Mouse (Mus musculus) stomach, embryonic 14.5 days (tissue): ENCODE measurements at regions not wholly inside any gene's neighbourhood (a gene's known extent, or its start where the extent isn't known, plus 50 kb on each side); places are given as distances from the start of the nearest gene placed in this dataset.

Experiments
- ATAC-seq: fragments of 200-750 bp; cut with Nextera tagmentation; 2 replicates; pipeline ENCODE4 v1.8.0; 2017; ENCODE audit warnings: low read depth, moderate TSS enrichment; ENCODE audit not compliant: insufficient number of reproducible peaks, insufficient read depth, low FRiP score
- H3K27ac ChIP-seq: fragments of 300-500 bp; sonication (generic); 2 replicates; pipeline ENCODE4 v1.5.1; 2014; ENCODE audit warnings: mild to moderate bottlenecking, low read length, moderate library complexity, mixed read lengths
- H3K27me3 ChIP-seq: fragments of 300-500 bp; sonication (generic); 2 replicates; pipeline ENCODE4 v1.6.1; 2014; ENCODE audit warnings: low read length, control low read depth, mixed read lengths; ENCODE audit not compliant: control insufficient read depth, insufficient read depth
- H3K36me3 ChIP-seq: fragments of 300-500 bp; sonication (generic); 2 replicates; pipeline ENCODE4 v1.6.1; 2014; ENCODE audit warnings: mild to moderate bottlenecking, control low read depth, low read length, moderate library complexity, mixed read lengths; ENCODE audit not compliant: control insufficient read depth, insufficient read depth
- H3K4me1 ChIP-seq: fragments of 300-500 bp; sonication (generic); 2 replicates; pipeline ENCODE4 v1.6.1; 2014; ENCODE audit warnings: low read length, control low read depth, mixed read lengths; ENCODE audit not compliant: control insufficient read depth, insufficient read depth
- H3K4me2 ChIP-seq: fragments of 300-500 bp; sonication (generic); replicated peaks from 2 replicates; pipeline ENCODE4 v1.6.1; 2014; ENCODE audit warnings: low read depth, low read length, control low read depth
- H3K4me3 ChIP-seq: fragments of 300-500 bp; sonication (generic); 2 replicates; pipeline ENCODE4 v1.5.1; 2014; ENCODE audit warnings: low read depth, low read length, control low read depth
- H3K9ac ChIP-seq: fragments of 300-500 bp; sonication (generic); replicated peaks from 2 replicates; pipeline ENCODE4 v1.6.1; 2014; ENCODE audit warnings: low read depth, mild to moderate bottlenecking, control low read depth, low read length, moderate library complexity, mixed read lengths
- H3K9me3 ChIP-seq: fragments of 300-500 bp; sonication (generic); 2 replicates; pipeline ENCODE4 v1.6.1; 2016; ENCODE audit warnings: low read depth, low read length, control low read depth; ENCODE audit not compliant: control insufficient read depth
- WGBS: fragments of 180-500 bp; shearing (Covaris S2); extraction: QIAGEN DNeasy Blood & Tissue Kit; methylation state at CpG from one replicate; pipeline ENCODE4 v1.1.7; 2014; 5-methylcytosine and 5-hydroxymethylcytosine counted together

GRCm38 (mm10) chr12:51294971-51295477 lies 52.8 kb upstream of the G2e3 start:
- Histone ChIP-seq H3K4me3 (no peak overlapping the region), H3K9ac (no peak overlapping the region), H3K27ac (no peak overlapping the region), H3K4me2 (no peak overlapping the region), H3K27me3 (no peaks in the 10 kb centered on the region), H3K9me3 (no peaks in the 10 kb centered on the region), H3K36me3 (no peaks in the 10 kb centered on the region), H3K4me1 (no peaks in the 10 kb centered on the region)
- ATAC-seq, result no peak
- 87% methylated on average over 4 of the region's 4 CpGs for WGBS

- H3K9me3 ChIP-seq, result no peaks in the 10 kb centered on the region
- H3K27me3 ChIP-seq, result no peaks in the 10 kb centered on the region
- H3K4me2 ChIP-seq, result no peak overlapping the region
- WGBS, result 82% methylated on average over 1 of the region's 1 CpGs
- H3K36me3 ChIP-seq, result no peaks in the 10 kb centered on the region
- H3K4me3 ChIP-seq, result no peak overlapping the region
- no peak overlapping the region for H3K9ac ChIP-seq
- no peaks in the 10 kb centered on the region for H3K4me1 ChIP-seq
- no peak for ATAC-seq
- no peak overlapping the region for H3K27ac ChIP-seq
These were observed 69.5 kb upstream of the G2e3 start for GRCm38 (mm10) chr12:51278358-51278757.

GRCm38 (mm10) chr12:51275818-51276538 lies 71.9 kb upstream of the G2e3 start:
- Histone ChIP-seq H3K27me3 (no peaks in the 10 kb centered on the region), H3K9ac (no peak overlapping the region), H3K27ac (no peak overlapping the region), H3K4me1 (no peaks in the 10 kb centered on the region), H3K9me3 (no peaks in the 10 kb centered on the region), H3K4me3 (no peak overlapping the region), H3K36me3 (no peaks in the 10 kb centered on the region), H3K4me2 (no peak overlapping the region)
- no peak for ATAC-seq
- 47% methylated on average over 14 of the region's 14 CpGs for WGBS

- H3K4me1 ChIP-seq, result no peaks in the 10 kb centered on the region
- no peak overlapping the region for H3K4me2 ChIP-seq
These were observed 74.4 kb upstream of the G2e3 start for GRCm38 (mm10) chr12:51273486-51273885.

GRCm38 (mm10) chr12:51242839-51243238 lies 105.0 kb upstream of the G2e3 start:
- Histone ChIP-seq H3K4me1 (no peaks in the 10 kb centered on the region), H3K36me3 (no peaks in the 10 kb centered on the region), H3K9ac (no peak overlapping the region), H3K27me3 (no peaks in the 10 kb centered on the region), H3K27ac (no peak overlapping the region), H3K4me2 (no peak overlapping the region), H3K9me3 (no peaks in the 10 kb centered on the region), H3K4me3 (no peak overlapping the region)
- 77% methylated on average over 7 of the region's 7 CpGs for WGBS
- no peak for ATAC-seq

More at GRCm38 (mm10) chr12:51273486-51273885, 74.4 kb upstream of the G2e3 start:
- no peak overlapping the region for H3K9ac ChIP-seq
- no peaks in the 10 kb centered on the region for H3K27me3 ChIP-seq
- no peak overlapping the region for H3K4me3 ChIP-seq
- ATAC-seq, result no peak
- 81% methylated on average over 5 of the region's 5 CpGs for WGBS
- H3K36me3 ChIP-seq, result no peaks in the 10 kb centered on the region
- no peaks in the 10 kb centered on the region for H3K9me3 ChIP-seq
- H3K27ac ChIP-seq, result no peak overlapping the region

GRCm38 (mm10) chr12:51241131-51241781 lies 106.6 kb upstream of the G2e3 start:
- no peaks in the 10 kb centered on the region for H3K9me3 ChIP-seq
- ATAC-seq, result no peak
- H3K9ac ChIP-seq, result no peak overlapping the region
- H3K4me3 ChIP-seq, result no peak overlapping the region
- H3K36me3 ChIP-seq, result no peaks in the 10 kb centered on the region
- H3K27ac ChIP-seq, result no peak overlapping the region
- no peaks in the 10 kb centered on the region for H3K4me1 ChIP-seq
- no peak overlapping the region for H3K4me2 ChIP-seq
- no peaks in the 10 kb centered on the region for H3K27me3 ChIP-seq
- WGBS, result 86% methylated on average over 7 of the region's 7 CpGs

- Histone ChIP-seq H3K27ac (no peak overlapping the region), H3K4me2 (no peak overlapping the region), H3K4me3 (no peak overlapping the region), H3K27me3 (no peaks in the 10 kb centered on the region), H3K4me1 (no peaks in the 10 kb centered on the region), H3K9me3 (no peaks in the 10 kb centered on the region), H3K9ac (no peak overlapping the region), H3K36me3 (no peaks in the 10 kb centered on the region)
- 40% methylated on average over 2 of the region's 2 CpGs for WGBS
- no peak for ATAC-seq
These were observed 136.2 kb upstream of the G2e3 start for GRCm38 (mm10) chr12:51211691-51212090.

- 56% methylated on average over 5 of the region's 5 CpGs for WGBS
- Histone ChIP-seq H3K36me3 (no peaks in the 10 kb centered on the region), H3K4me1 (no peaks in the 10 kb centered on the region), H3K4me2 (no peak overlapping the region), H3K27ac (no peak overlapping the region), H3K9me3 (no peaks in the 10 kb centered on the region), H3K27me3 (no peaks in the 10 kb centered on the region), H3K9ac (no peak overlapping the region), H3K4me3 (no peak overlapping the region)
- ATAC-seq, result no peak
These were observed 151.6 kb upstream of the G2e3 start for GRCm38 (mm10) chr12:51196289-51196688.
